ENCODE assay signal across 8 mouse cellular contexts in the genomic region with DNA sequence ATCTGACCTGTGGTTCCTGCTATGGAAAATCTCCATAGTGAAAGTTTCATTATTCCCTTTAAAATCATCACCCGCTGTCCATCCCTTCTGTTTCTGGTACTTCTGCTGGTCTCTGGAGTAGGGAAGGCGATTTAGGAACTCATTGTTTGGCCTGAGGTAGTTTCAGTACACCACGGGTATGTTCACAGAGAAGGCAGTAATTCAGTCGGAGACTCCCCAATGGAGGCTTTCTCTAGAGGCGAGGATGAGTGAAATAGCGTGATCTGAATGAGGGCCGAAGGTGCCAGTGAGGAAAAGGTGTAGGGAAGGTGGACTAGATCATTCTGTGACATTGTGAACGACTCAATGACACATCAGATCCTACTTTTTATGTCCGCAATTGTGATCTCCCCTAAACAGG. TPM values are rescaled to one million over a fixed set of nuclear protein-coding genes. Genes with fewer than 3 reads are reported as not detected.
DNase-seq lines count a peak whose midpoint lies in the region; ATAC-seq and TF ChIP-seq lines count a peak whose summit lies in the region.

No protein-coding gene starts in this region.

- no peak for DNase-seq in limb, embryonic 10.5 days (ENCODE audit: low spot score)
- DNase-seq in layer of hippocampus, postnatal 14 days (ENCODE audit: low spot score in 2 of 2), result no peak
- no peak for DNase-seq in layer of hippocampus, postnatal 25 days (ENCODE audit: extremely low spot score in 1 of 2, low spot score in 1 of 2)

- peak overlapping the region; percentile 82 for H3K4me2 ChIP-seq in embryonic facial prominence, embryonic 13.5 days

- no peak for TF ChIP-seq POLR2A in small intestine, adult 2 months (IDR thresholded peaks at IDR 0.05; ENCODE audit: low read depth, low read length)

- peak overlapping the region; percentile 86 for H3K27ac ChIP-seq in embryonic facial prominence, embryonic 13.5 days
- peak overlapping the region; percentile 85 for H3K27ac ChIP-seq in limb, embryonic 10.5 days
- H3K27ac ChIP-seq in small intestine, adult 2 months (ENCODE audit: insufficient read depth, low read depth, low read length), result peak overlapping the region; percentile 75; the same call in 1 of the 2 replicates

- no peak for TF ChIP-seq CTCF in small intestine, adult 2 months (IDR thresholded peaks at IDR 0.05; ENCODE audit: extremely low read depth, insufficient read length, insufficient replicate concordance, low read depth, low read length)

- peaks cover 47% of the 10 kb centered on the region for H3K4me1 ChIP-seq in megakaryocyte, embryonic 14.5 days
- peaks cover 26% of the 10 kb centered on the region for H3K4me1 ChIP-seq in embryonic facial prominence, embryonic 13.5 days
- peaks cover 20% of the 10 kb centered on the region for H3K4me1 ChIP-seq in limb, embryonic 10.5 days
- H3K4me1 ChIP-seq in small intestine, adult 2 months (ENCODE audit: control insufficient read depth, insufficient read depth, insufficient read length, low read length), result peaks cover 3% of the 10 kb centered on the region; the same call in 1 of the 2 replicates

- peak overlapping the region; percentile 81 for H3K9ac ChIP-seq in embryonic facial prominence, embryonic 13.5 days

- no peak for ATAC-seq in megakaryocyte, adult 5-6 weeks (ENCODE audit: poor library complexity, severe bottlenecking)
- no peak for ATAC-seq in embryonic facial prominence, embryonic 13.5 days (ENCODE audit: insufficient number of reproducible peaks, insufficient read depth, low FRiP score, low TSS enrichment, low read depth)
- ATAC-seq in erythroid progenitor cell, adult 5-6 weeks (replicated peaks; ENCODE audit: low FRiP score, poor library complexity, severe bottlenecking), result no peak

- H3K36me3 ChIP-seq in megakaryocyte, embryonic 14.5 days (replicated peaks; ENCODE audit: low read length), result peaks cover 69% of the 10 kb centered on the region
- H3K36me3 ChIP-seq in embryonic facial prominence, embryonic 13.5 days, result peaks cover 70% of the 10 kb centered on the region
- H3K36me3 ChIP-seq in limb, embryonic 10.5 days, result peaks cover 80% of the 10 kb centered on the region
- peaks cover 29% of the 10 kb centered on the region for H3K36me3 ChIP-seq in small intestine, adult 2 months (ENCODE audit: control insufficient read depth, insufficient read depth, low read length)

- peak overlapping the region; percentile 96 for H3K4me3 ChIP-seq in megakaryocyte, embryonic 14.5 days (replicated peaks)
- H3K4me3 ChIP-seq in embryonic facial prominence, embryonic 13.5 days, result peak overlapping the region; percentile 83
- peak overlapping the region; percentile 85 for H3K4me3 ChIP-seq in limb, embryonic 10.5 days
- H3K4me3 ChIP-seq in small intestine, adult 2 months (ENCODE audit: low read depth, low read length), result peak overlapping the region; percentile 83

- WGBS in embryonic facial prominence, embryonic 13.5 days, result 5% methylated on average over 9 of the region's 9 CpGs
- WGBS in limb, embryonic 10.5 days, result 10% methylated on average over 9 of the region's 9 CpGs
- 4% methylated on average over 9 of the region's 9 CpGs for WGBS in small intestine, adult 2 months

- H3K9me3 ChIP-seq in megakaryocyte, embryonic 14.5 days, result no peaks in the 10 kb centered on the region
- no peaks in the 10 kb centered on the region for H3K9me3 ChIP-seq in embryonic facial prominence, embryonic 13.5 days
- H3K9me3 ChIP-seq in limb, embryonic 10.5 days (replicated peaks), result no peaks in the 10 kb centered on the region

- H3K27me3 ChIP-seq in megakaryocyte, embryonic 14.5 days (replicated peaks), result no peaks in the 10 kb centered on the region
- H3K27me3 ChIP-seq in embryonic facial prominence, embryonic 13.5 days, result no peaks in the 10 kb centered on the region
- no peaks in the 10 kb centered on the region for H3K27me3 ChIP-seq in limb, embryonic 10.5 days (ENCODE audit: low read depth, poor library complexity, severe bottlenecking)
- H3K27me3 ChIP-seq in small intestine, adult 2 months (ENCODE audit: control insufficient read depth, insufficient read depth, low read length), result no peaks in the 10 kb centered on the region

RNA-seq across cellular contexts. Expression of a gene that starts 0.5 kb away (rescaled TPM):
- polyA plus RNA-seq in megakaryocyte, embryonic 14.5 days (2012; ENCODE audit: insufficient read depth, low replicate concordance), result 25.5 and 37.3 TPM in 2 replicates
- total RNA-seq in megakaryocyte, adult 5-6 weeks (2015), result 1.7 and 2.9 TPM in 2 replicates
- total RNA-seq in megakaryocyte, adult 5-6 weeks (2017), result 8.8 and 9.9 TPM in 2 replicates
- 33.6 and 34.5 TPM in 2 replicates for polyA plus RNA-seq in embryonic facial prominence, embryonic 13.5 days (2015; fragmentation: Nextera tagmentation; extraction: Ambion mirVana)
- 49.6 and 49.7 TPM in 2 replicates for polyA plus RNA-seq in limb, embryonic 10.5 days (2016; fragmentation: Nextera tagmentation; extraction: Ambion mirVana)
- 5.6 and 13.2 TPM in 2 replicates for polyA plus RNA-seq in small intestine, adult 2 months (2012; rRNA removed)
- total RNA-seq in layer of hippocampus, postnatal 14 days (2021), result 10 to 100 TPM; 15.0 to 17.3 TPM
- 10 to 100 TPM; 19.4 to 20.1 TPM for total RNA-seq in layer of hippocampus, postnatal 25 days (2021)
- total RNA-seq in erythroid progenitor cell, adult 5-6 weeks (2015; ENCODE audit: low replicate concordance), result 0.84 and 3.2 TPM in 2 replicates
- total RNA-seq in erythroid progenitor cell, adult 5-6 weeks (2017; ENCODE audit: low replicate concordance), result 3.7 and 4.4 TPM in 2 replicates

RNA-seq across cellular contexts. Expression of a gene that starts 12.5 kb away (rescaled TPM):
- 5.1 and 27.3 TPM in 2 replicates for polyA plus RNA-seq in megakaryocyte, embryonic 14.5 days (2012; ENCODE audit: insufficient read depth, low replicate concordance)
- 47.3 and 53.3 TPM in 2 replicates for total RNA-seq in megakaryocyte, adult 5-6 weeks (2015)
- total RNA-seq in megakaryocyte, adult 5-6 weeks (2017), result 98.8 and 106 TPM in 2 replicates
- 187 and 189 TPM in 2 replicates for polyA plus RNA-seq in embryonic facial prominence, embryonic 13.5 days (2015; fragmentation: Nextera tagmentation; extraction: Ambion mirVana)
- polyA plus RNA-seq in limb, embryonic 10.5 days (2016; fragmentation: Nextera tagmentation; extraction: Ambion mirVana), result 229 and 233 TPM in 2 replicates
- 15.0 and 21.7 TPM in 2 replicates for polyA plus RNA-seq in small intestine, adult 2 months (2012; rRNA removed)
- 10 to 100 TPM; 52.4 to 56.6 TPM for total RNA-seq in layer of hippocampus, postnatal 14 days (2021)
- total RNA-seq in layer of hippocampus, postnatal 25 days (2021), result 10 to 100 TPM; 51.2 to 58.4 TPM
- total RNA-seq in erythroid progenitor cell, adult 5-6 weeks (2015; ENCODE audit: low replicate concordance), result 59.9 and 70.3 TPM in 2 replicates
- 84.2 and 125 TPM in 2 replicates for total RNA-seq in erythroid progenitor cell, adult 5-6 weeks (2017; ENCODE audit: low replicate concordance)

RNA-seq across cellular contexts. Expression of a gene that starts 12.7 kb away (rescaled TPM):
- polyA plus RNA-seq in megakaryocyte, embryonic 14.5 days (2012; ENCODE audit: insufficient read depth, low replicate concordance), result 36.7 and 78.5 TPM in 2 replicates
- total RNA-seq in megakaryocyte, adult 5-6 weeks (2015), result 319 and 343 TPM in 2 replicates
- total RNA-seq in megakaryocyte, adult 5-6 weeks (2017), result 206 and 209 TPM in 2 replicates
- polyA plus RNA-seq in embryonic facial prominence, embryonic 13.5 days (2015; fragmentation: Nextera tagmentation; extraction: Ambion mirVana), result 481 and 529 TPM in 2 replicates
- polyA plus RNA-seq in limb, embryonic 10.5 days (2016; fragmentation: Nextera tagmentation; extraction: Ambion mirVana), result 563 and 631 TPM in 2 replicates
- polyA plus RNA-seq in small intestine, adult 2 months (2012; rRNA removed), result 90.2 and 129 TPM in 2 replicates
- 100 to 1,000 TPM; 198 to 230 TPM for total RNA-seq in layer of hippocampus, postnatal 14 days (2021)
- 100 to 1,000 TPM; 215 to 256 TPM for total RNA-seq in layer of hippocampus, postnatal 25 days (2021)
- total RNA-seq in erythroid progenitor cell, adult 5-6 weeks (2015; ENCODE audit: low replicate concordance), result 198 and 228 TPM in 2 replicates
- 92.0 and 153 TPM in 2 replicates for total RNA-seq in erythroid progenitor cell, adult 5-6 weeks (2017; ENCODE audit: low replicate concordance)

RNA-seq across cellular contexts. Expression of a gene that starts 24.8 kb away (rescaled TPM):
- 31.6 and 32.2 TPM in 2 replicates for polyA plus RNA-seq in megakaryocyte, embryonic 14.5 days (2012; ENCODE audit: insufficient read depth, low replicate concordance)
- total RNA-seq in megakaryocyte, adult 5-6 weeks (2015), result 17.1 and 18.0 TPM in 2 replicates
- total RNA-seq in megakaryocyte, adult 5-6 weeks (2017), result 29.3 and 32.0 TPM in 2 replicates
- 32.3 and 32.8 TPM in 2 replicates for polyA plus RNA-seq in embryonic facial prominence, embryonic 13.5 days (2015; fragmentation: Nextera tagmentation; extraction: Ambion mirVana)
- 37.1 and 37.5 TPM in 2 replicates for polyA plus RNA-seq in limb, embryonic 10.5 days (2016; fragmentation: Nextera tagmentation; extraction: Ambion mirVana)
- 18.4 and 32.2 TPM in 2 replicates for polyA plus RNA-seq in small intestine, adult 2 months (2012; rRNA removed)
- total RNA-seq in layer of hippocampus, postnatal 14 days (2021), result 10 to 100 TPM; 11.3 to 11.7 TPM
- 10 to 100 TPM in 1 of 2 experiments, 1 to 10 TPM in 1; 9.1 to 11.1 TPM for total RNA-seq in layer of hippocampus, postnatal 25 days (2021)
- 6.5 and 9.6 TPM in 2 replicates for total RNA-seq in erythroid progenitor cell, adult 5-6 weeks (2015; ENCODE audit: low replicate concordance)
- 7.1 and 14.0 TPM in 2 replicates for total RNA-seq in erythroid progenitor cell, adult 5-6 weeks (2017; ENCODE audit: low replicate concordance)

RNA-seq across cellular contexts. Expression of a gene that starts 25.0 kb away (rescaled TPM):
- polyA plus RNA-seq in megakaryocyte, embryonic 14.5 days (2012; ENCODE audit: insufficient read depth, low replicate concordance), result 4.2 and 8.2 TPM in 2 replicates
- 1.4 and 1.8 TPM in 2 replicates for total RNA-seq in megakaryocyte, adult 5-6 weeks (2015)
- 0.81 and 3.2 TPM in 2 replicates for total RNA-seq in megakaryocyte, adult 5-6 weeks (2017)
- polyA plus RNA-seq in embryonic facial prominence, embryonic 13.5 days (2015; fragmentation: Nextera tagmentation; extraction: Ambion mirVana), result 2.7 and 3.3 TPM in 2 replicates
- polyA plus RNA-seq in limb, embryonic 10.5 days (2016; fragmentation: Nextera tagmentation; extraction: Ambion mirVana), result 4.1 and 4.3 TPM in 2 replicates
- 7.2 and 15.1 TPM in 2 replicates for polyA plus RNA-seq in small intestine, adult 2 months (2012; rRNA removed)
- total RNA-seq in layer of hippocampus, postnatal 14 days (2021), result 1 to 10 TPM; 3.2 to 4.0 TPM
- total RNA-seq in layer of hippocampus, postnatal 25 days (2021), result 1 to 10 TPM; 4.8 to 6.4 TPM
- total RNA-seq in erythroid progenitor cell, adult 5-6 weeks (2015; ENCODE audit: low replicate concordance), result not detected in 2 replicates
- not detected in 2 replicates for total RNA-seq in erythroid progenitor cell, adult 5-6 weeks (2017; ENCODE audit: low replicate concordance)
